Mouse (Mus musculus) embryonic facial prominence, embryonic 14.5 days (tissue): ENCODE results near the gene Cog1. TPM values are rescaled to one million over a fixed set of nuclear protein-coding genes. Genes with fewer than 3 reads are reported as not detected.
A peak's percentile ranks its signal among the peaks of the same experiment; 100 is the strongest.

Experiments used
- ATAC-seq: fragments of 200-750 bp; cut with Nextera tagmentation; 2 replicates; pipeline ENCODE4 v1.8.0; 2017; ENCODE audit warnings: low read depth, moderate number of reproducible peaks, moderate TSS enrichment
- DNase-seq: peaks from one replicate; pipeline ENCODE4 v3.0.0-alpha.2; 2015; ENCODE audit warnings: low spot score
- H3K27ac ChIP-seq: fragments of 300-500 bp; sonication (generic); replicated peaks from 2 replicates; pipeline ENCODE4 v1.5.1; 2014; ENCODE audit warnings: low read depth, mild to moderate bottlenecking, low read length, moderate library complexity
- H3K27me3 ChIP-seq: fragments of 300-500 bp; sonication (generic); replicated peaks from 2 replicates; pipeline ENCODE4 v1.6.1; 2014; ENCODE audit warnings: low read length; ENCODE audit not compliant: control insufficient read depth, insufficient read depth
- H3K36me3 ChIP-seq: fragments of 300-500 bp; sonication (generic); 2 replicates; pipeline ENCODE4 v1.6.1; 2014; ENCODE audit warnings: low read length, mixed read lengths; ENCODE audit not compliant: control insufficient read depth, insufficient read depth
- H3K4me1 ChIP-seq: fragments of 300-500 bp; sonication (generic); 2 replicates; pipeline ENCODE4 v1.6.1; 2014; ENCODE audit warnings: antibody characterized with exemption, low read length; ENCODE audit not compliant: control insufficient read depth, insufficient read depth
- H3K4me2 ChIP-seq: fragments of 300-500 bp; sonication (generic); 2 replicates; pipeline ENCODE4 v1.6.1; 2014; ENCODE audit warnings: low read depth, mild to moderate bottlenecking, low read length, moderate library complexity, mixed read lengths
- H3K4me3 ChIP-seq: fragments of 300-500 bp; sonication (generic); 2 replicates; pipeline ENCODE4 v1.5.1; 2014; ENCODE audit warnings: low read depth, mild to moderate bottlenecking, low read length
- H3K9ac ChIP-seq: fragments of 300-500 bp; sonication (generic); 2 replicates; pipeline ENCODE4 v1.6.1; 2014; ENCODE audit warnings: low read depth, mild to moderate bottlenecking, low read length, moderate library complexity, mixed read lengths
- H3K9me3 ChIP-seq: fragments of 300-500 bp; sonication (generic); 2 replicates; pipeline ENCODE4 v1.6.1; 2016; ENCODE audit warnings: low read length; ENCODE audit not compliant: control insufficient read depth
- WGBS: fragments of 180-500 bp; shearing (Covaris S2); extraction: QIAGEN DNeasy Blood & Tissue Kit; methylation state at CpG from one replicate; pipeline ENCODE4 v1.1.7; 2014; 5-methylcytosine and 5-hydroxymethylcytosine counted together
- polyA plus RNA-seq: library from polyadenylated mRNA; unstranded; fragments of >200 nt; fragmentation: Nextera tagmentation; extraction: Ambion mirVana; gene quantifications from 2 replicates; pipeline ENCODE4 v1.2.1, GENCODE M21; 2014

The Cog1 gene
- polyA plus RNA-seq, 1 experiment from 2014 or later: 23.4 TPM

DNA sequence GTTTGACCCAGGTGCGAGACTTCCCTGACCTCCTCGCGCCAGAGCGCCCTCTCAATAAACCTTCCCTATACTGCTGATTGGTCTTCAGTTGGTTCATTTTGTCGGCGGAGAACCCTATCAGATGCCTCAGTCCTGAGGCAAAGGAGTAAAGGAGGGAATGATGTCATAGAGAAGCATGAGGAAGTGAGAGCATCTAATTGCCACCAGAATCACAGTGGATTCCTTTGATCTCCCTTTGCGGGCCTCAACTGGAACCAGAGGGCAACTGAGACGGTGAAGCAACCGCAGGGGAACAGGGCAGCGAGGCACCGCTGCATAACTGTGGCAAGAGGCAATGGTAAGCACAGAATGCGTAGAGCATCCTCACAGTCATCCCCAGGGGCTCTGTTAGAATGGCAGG, 10.3 kb upstream of the Cog1 start:
- H3K36me3 ChIP-seq: no peaks in the 10 kb centered on the region
- no peak overlapping the region for H3K9ac ChIP-seq
- ATAC-seq (no peak), DNase-seq (no peak)
- no peaks in the 10 kb centered on the region for H3K4me1 ChIP-seq
- no peak overlapping the region for H3K4me2 ChIP-seq
- no peaks in the 10 kb centered on the region for H3K27me3 ChIP-seq
- WGBS: 88% methylated on average over 12 of the region's 12 CpGs
- no peak overlapping the region for H3K27ac ChIP-seq
- no peaks in the 10 kb centered on the region for H3K9me3 ChIP-seq
- no peak overlapping the region for H3K4me3 ChIP-seq

DNA sequence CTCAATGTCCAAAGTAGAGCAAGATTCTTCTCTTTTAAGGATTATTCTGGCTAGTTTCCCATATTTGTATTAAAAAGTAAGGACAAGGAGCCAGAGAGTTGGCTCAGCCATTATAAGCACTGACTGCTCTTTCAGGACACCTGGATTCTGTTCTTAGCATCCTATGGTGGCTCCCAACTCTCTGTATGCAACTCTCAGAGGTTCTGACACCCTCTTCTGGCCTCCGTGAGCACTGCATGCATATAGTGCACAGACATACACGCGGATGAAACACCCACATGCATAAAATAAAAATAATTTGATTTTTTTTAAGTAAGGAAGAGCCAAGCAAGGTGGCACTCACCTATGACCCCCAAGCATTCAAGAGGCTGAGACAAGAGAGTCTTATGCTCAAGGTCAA, 3.8 kb upstream of the Cog1 start:
- Histone ChIP-seq H3K9ac (no peak overlapping the region), H3K4me1 (peaks cover 10% of the 10 kb centered on the region), H3K27me3 (no peaks in the 10 kb centered on the region), H3K4me3 (no peak overlapping the region), H3K27ac (no peak overlapping the region), H3K36me3 (no peaks in the 10 kb centered on the region), H3K4me2 (no peak overlapping the region), H3K9me3 (0 out of 2 replicates have a peak, but pooled peaks cover 5% of the 10 kb centered on the region)
- WGBS: 83% methylated on average over 3 of the region's 3 CpGs
- ATAC-seq (no peak), DNase-seq (no peak)

DNA sequence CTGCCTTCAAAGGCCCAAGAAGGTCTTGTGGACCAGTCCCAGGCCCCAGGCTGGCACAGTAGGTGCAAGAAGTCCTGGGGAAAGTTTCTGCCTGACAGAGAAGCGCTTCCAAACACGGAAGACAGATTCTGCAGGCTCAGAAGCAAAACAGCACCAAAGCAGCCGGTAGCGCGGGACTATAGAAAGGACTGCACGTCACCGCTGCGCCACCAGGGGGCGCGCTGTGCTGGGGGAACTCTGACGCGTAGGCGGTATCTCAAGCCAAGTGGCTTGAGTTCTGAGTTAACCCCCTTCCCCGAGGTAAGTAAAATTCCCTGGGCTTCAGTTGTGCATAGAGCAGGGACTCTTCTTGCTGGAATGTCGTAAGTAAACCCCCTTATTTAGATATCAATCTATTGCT, 817 bp upstream of the Cog1 start:
- H3K4me3 ChIP-seq: no peak overlapping the region
- H3K4me2 ChIP-seq: peak overlapping the region; percentile 66; the same call in 1 of the 2 replicates

DNA sequence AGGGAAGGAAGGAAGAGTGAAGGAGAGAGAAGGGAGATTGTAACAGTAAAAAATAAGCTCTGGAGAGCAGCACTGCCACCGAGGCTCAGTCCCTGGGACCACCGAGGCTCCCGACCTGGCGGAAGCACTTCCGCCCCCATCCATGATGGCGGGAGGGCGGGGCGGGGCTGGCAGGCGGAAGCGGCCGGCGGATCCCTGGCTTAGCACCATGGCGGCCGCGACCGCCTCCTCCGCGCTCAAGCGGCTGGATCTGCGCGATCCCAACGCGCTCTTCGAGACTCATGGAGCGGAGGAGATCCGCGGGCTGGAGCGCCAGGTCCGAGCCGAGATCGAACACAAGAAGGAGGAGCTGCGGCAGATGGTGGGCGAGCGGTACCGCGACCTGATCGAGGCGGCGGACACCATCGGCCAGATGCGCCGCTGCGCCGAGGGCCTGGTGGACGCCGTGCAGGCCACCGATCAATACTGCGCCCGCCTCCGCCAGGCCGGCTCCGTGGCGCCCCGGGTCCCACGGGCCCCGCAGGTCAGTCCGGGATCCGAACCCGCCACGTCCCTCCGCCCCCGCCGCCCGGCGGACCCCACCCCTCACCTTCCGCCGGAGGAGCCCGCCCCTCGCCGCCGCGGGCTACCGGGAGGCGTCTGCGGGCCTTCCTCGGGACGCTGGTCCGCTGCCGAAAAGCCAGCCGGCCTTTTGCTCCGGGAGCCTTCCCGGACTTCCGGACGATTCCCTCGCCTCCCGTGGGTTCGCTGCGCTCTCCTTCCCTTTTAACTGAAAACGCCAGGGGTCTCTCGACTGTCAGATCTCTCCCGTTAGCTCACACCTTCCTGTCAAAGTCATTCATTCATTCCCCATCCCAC, 613 bp downstream of the Cog1 start, which contains the start of gene Slc39a11:
Gene Slc39a11 (minus strand): TSS at position 727 of the 858 bp plus-strand sequence.
- ATAC-seq (peak; percentile 74), DNase-seq (peak; percentile 78)
- Histone ChIP-seq H3K4me1 (peaks cover 14% of the 10 kb centered on the region), H3K9ac (peak within 1 kb of the TSS; percentile 96), H3K27me3 (no peaks in the 10 kb centered on the region), H3K4me3 (peak within 1 kb of the TSS; percentile 96), H3K4me2 (peak within 1 kb of the TSS; percentile 66), H3K9me3 (0 out of 2 replicates have a peak, but pooled peaks cover 5% of the 10 kb centered on the region), H3K27ac (peak within 1 kb of the TSS; percentile 87), H3K36me3 (peaks cover 31% of the 10 kb centered on the region)
- 0% methylated on average over 21 of the region's 91 CpGs for WGBS

More for the DNA sequence above, 817 bp upstream of the Cog1 start:
- Histone ChIP-seq H3K9me3 (0 out of 2 replicates have a peak, but pooled peaks cover 5% of the 10 kb centered on the region), H3K36me3 (peaks cover 17% of the 10 kb centered on the region), H3K27me3 (no peaks in the 10 kb centered on the region), H3K4me1 (peaks cover 14% of the 10 kb centered on the region), H3K27ac (no peak overlapping the region), H3K9ac (peak overlapping the region; percentile 53)
- DNase-seq (peak; percentile 82), ATAC-seq (peak; percentile 31; the same call in 1 of the 2 replicates)
- WGBS: 4% methylated on average over 15 of the region's 15 CpGs

DNA sequence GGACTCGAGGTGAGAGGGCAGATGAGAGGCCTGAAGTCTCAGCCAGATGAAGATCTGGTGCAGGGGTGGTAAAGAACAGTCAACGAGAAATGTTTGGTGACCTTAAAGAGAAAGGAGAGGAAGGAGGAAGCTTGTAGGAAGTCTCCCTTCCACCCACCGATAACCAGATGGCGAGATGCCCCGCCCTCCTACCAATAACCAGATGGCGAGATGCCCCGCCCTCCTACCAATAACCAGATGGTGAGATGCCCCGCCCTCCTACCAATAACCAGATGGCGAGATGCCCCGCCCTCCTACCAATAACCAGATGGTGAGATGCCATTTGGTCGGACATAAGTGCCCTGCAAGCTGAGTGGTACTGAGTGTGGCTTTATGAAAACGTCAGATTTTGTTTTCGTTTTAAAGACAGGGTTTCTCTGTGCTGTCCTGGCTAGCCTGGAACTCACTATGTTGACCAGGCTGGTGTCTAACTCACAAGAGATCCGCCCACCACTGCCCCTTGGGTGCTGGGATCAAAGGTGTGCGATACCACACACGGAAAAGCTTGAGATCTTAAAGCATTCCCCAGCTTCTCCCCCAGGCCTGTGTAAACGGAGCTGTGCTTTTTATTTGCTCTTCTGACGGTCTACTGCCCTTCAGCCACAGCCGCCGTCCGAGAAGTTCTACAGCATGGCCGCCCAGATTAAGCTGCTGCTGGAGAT, 2.4 kb downstream of the Cog1 start:
- Histone ChIP-seq H3K27me3 (no peaks in the 10 kb centered on the region), H3K27ac (no peak overlapping the region), H3K9ac (no peak overlapping the region), H3K4me3 (no peak overlapping the region), H3K4me1 (peaks cover 14% of the 10 kb centered on the region), H3K36me3 (peaks cover 49% of the 10 kb centered on the region), H3K4me2 (no peak overlapping the region), H3K9me3 (no peaks in the 10 kb centered on the region)
- DNase-seq: no peak
- WGBS: 72% methylated on average over 21 of the region's 22 CpGs
- no peak for ATAC-seq

DNA sequence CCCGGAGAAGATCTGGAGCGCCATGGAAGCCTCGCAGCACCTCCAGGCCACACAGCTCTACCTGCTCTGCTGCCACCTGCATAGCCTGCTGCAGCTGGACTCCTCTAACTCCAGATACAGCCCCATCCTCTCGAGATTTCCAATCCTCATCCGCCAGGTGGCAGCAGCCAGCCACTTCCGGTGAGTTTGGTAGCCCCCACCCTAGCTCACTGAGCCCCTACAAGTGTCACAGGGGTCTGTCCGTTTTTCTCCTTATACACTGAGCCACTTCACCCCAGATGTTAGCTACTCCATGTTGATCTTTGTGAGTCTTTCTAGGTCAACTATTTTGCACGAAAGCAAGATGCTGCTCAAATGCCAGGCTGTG, 2.9 kb downstream of the Cog1 start:
- DNase-seq: no peak
- Histone ChIP-seq H3K4me3 (no peak overlapping the region), H3K9me3 (no peaks in the 10 kb centered on the region), H3K9ac (no peak overlapping the region), H3K27ac (no peak overlapping the region), H3K36me3 (peaks cover 55% of the 10 kb centered on the region), H3K4me1 (peaks cover 14% of the 10 kb centered on the region), H3K27me3 (no peaks in the 10 kb centered on the region), H3K4me2 (no peak overlapping the region)
- no peak for ATAC-seq
- whole genome bisulfite sequencing: 56% methylated on average over 8 of the region's 8 CpGs

DNA sequence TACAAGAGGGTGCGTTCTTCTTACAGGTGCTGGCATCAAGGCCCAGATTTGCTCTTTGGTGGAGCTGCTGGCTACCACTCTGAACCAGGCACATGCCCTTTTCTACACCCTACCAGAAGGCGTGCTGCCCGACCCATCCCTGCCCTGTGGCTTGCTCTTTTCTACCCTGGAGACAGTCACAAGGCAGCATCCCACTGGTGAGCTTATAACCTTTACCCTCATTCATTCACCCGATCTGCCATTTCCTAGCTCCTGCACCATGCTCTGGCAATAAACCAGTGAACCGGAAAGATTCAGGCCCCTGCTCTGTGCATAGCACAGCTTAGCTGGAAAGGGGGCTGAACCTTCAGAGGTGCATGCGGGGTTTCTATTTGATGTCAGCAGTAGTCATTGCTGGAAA, 3.5 kb downstream of the Cog1 start:
- WGBS: 91% methylated on average over 6 of the region's 6 CpGs
- Histone ChIP-seq H3K9me3 (no peaks in the 10 kb centered on the region), H3K4me3 (no peak overlapping the region), H3K9ac (no peak overlapping the region), H3K4me2 (no peak overlapping the region), H3K27ac (no peak overlapping the region), H3K27me3 (no peaks in the 10 kb centered on the region), H3K36me3 (peaks cover 61% of the 10 kb centered on the region), H3K4me1 (peaks cover 14% of the 10 kb centered on the region)
- ATAC-seq (no peak), DNase-seq (no peak)

DNA sequence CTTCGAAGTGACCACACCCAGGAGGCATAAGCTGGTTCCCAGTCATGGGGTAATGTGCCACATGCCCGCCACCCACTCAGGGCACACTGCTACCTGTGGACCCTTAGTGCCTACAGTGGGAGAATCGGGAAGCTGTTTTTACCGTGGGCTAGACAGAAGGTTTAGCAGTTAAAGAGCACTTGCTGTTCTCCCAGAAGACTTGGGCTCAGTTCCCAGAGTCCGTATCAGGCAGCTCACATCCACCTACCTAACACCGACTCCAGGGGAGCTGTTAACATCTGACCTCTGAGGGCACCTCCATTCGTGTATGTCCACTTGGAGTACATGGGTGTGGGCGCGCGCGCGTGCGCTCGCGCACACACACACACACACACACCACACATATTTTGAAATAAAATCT, 5.1 kb downstream of the Cog1 start:
- H3K36me3 ChIP-seq: peaks cover 76% of the 10 kb centered on the region
- peaks cover 5% of the 10 kb centered on the region; the same call in 1 of the 2 replicates for H3K4me1 ChIP-seq
- no peak overlapping the region for H3K4me2 ChIP-seq
- DNase-seq (no peak), ATAC-seq (no peak)
- no peak overlapping the region for H3K4me3 ChIP-seq
- WGBS: 83% methylated on average over 15 of the region's 15 CpGs
- H3K9me3 ChIP-seq: no peaks in the 10 kb centered on the region
- no peaks in the 10 kb centered on the region for H3K27me3 ChIP-seq
- H3K27ac ChIP-seq: 0 out of 2 replicates have a peak overlapping the region, but pooled peaks have one; percentile 2
- H3K9ac ChIP-seq: no peak overlapping the region
